Mouse (Mus musculus): Measurements from ENCODE around the gene Pdcd6ip. TPM values are rescaled to one million over a fixed set of nuclear protein-coding genes. Genes with fewer than 3 reads are reported as not detected.

Pdcd6ip gene
- total RNA-seq, 2 experiments from 2014 or later, result 92.7 to 96.5 TPM

- DNase-seq, result no peak
These were observed 84.0 kb downstream of the Pdcd6ip start for GRCm38 (mm10) chr9:113624086-113624485.

GRCm38 (mm10) chr9:113617081-113617480 is 91.0 kb downstream of the Pdcd6ip start:
- DNase-seq, result no peak

GRCm38 (mm10) chr9:113610776-113611175 is 97.3 kb downstream of the Pdcd6ip start:
- no peak for DNase-seq

GRCm38 (mm10) chr9:113602140-113602539 is 105.9 kb downstream of the Pdcd6ip start:
- DNase-seq, result no peak

Other genes starting within 250 kb of the Pdcd6ip start
- 10 to 100 TPM; 44.5 to 48.5 TPM for gene Clasp2, start 33.2 kb upstream of the Pdcd6ip start, total RNA-seq (2021)
- gene Ubp1, start 222.7 kb upstream of the Pdcd6ip start, total RNA-seq (2021), result 10 to 100 TPM; 39.1 to 39.8 TPM

All from heart, postnatal 4 days (tissue).